Mouse (Mus musculus) cerebellum, adult 2 months (tissue): Measurements from ENCODE around the gene Ebf1. TPM values are rescaled to one million over a fixed set of nuclear protein-coding genes. Genes with fewer than 3 reads are reported as not detected.

Source experiments
- DNase-seq, 2 experiments: peaks; one replicate each; pipeline ENCODE4 v3.0.0; 2021
- H3K27ac ChIP-seq: fragments of 200-500 bp; 2 replicates; pipeline ENCODE4 v1.5.1; 2012; ENCODE audit warnings: low read length, control low read depth, inconsistent platforms; ENCODE audit not compliant: insufficient read depth
- H3K27me3 ChIP-seq: fragments of 200-500 bp; 2 replicates; pipeline ENCODE4 v1.6.1; 2012; ENCODE audit warnings: inconsistent platforms, mild to moderate bottlenecking, low read length, moderate library complexity; ENCODE audit not compliant: control insufficient read depth, insufficient read depth
- H3K4me1 ChIP-seq: fragments of 200-500 bp; 2 replicates; pipeline ENCODE4 v1.6.1; 2011; ENCODE audit warnings: low read length; ENCODE audit not compliant: control insufficient read depth, insufficient read depth
- H3K4me3 ChIP-seq: fragments of 200-500 bp; replicated peaks from 2 replicates; pipeline ENCODE3; 2011; ENCODE audit warnings: mild to moderate bottlenecking, low read depth, low read length, control low read depth; ENCODE audit not compliant: insufficient read depth
- CTCF ChIP-seq: fragments of 200-500 bp; IDR thresholded peaks from 2 replicates; pipeline ENCODE4 v1.5.1; 2011; ENCODE audit warnings: low read depth, mild to moderate bottlenecking, control low read depth, low read length, moderate library complexity, borderline replicate concordance; ENCODE audit not compliant: insufficient read depth
- POLR2A ChIP-seq: fragments of 200-500 bp; IDR thresholded peaks from 2 replicates; pipeline ENCODE4 v1.6.1; 2011; ENCODE audit warnings: low read length, control low read depth, borderline replicate concordance; ENCODE audit not compliant: insufficient read depth
- WGBS: fragments of 180-500 bp; shearing (Covaris S2); methylation state at CpG from one replicate; pipeline ENCODE4 v1.1.7; 2018; 5-methylcytosine and 5-hydroxymethylcytosine counted together
- polyA plus RNA-seq: library from polyadenylated mRNA; depleted of rRNA; stranded (reverse); fragments of >200 nt; gene quantifications from 2 replicates; pipeline ENCODE4 v1.2.3, GENCODE M21; 2012

Gene Ebf1
- polyA plus RNA-seq, 1 experiment, result 24.9 TPM

DNA sequence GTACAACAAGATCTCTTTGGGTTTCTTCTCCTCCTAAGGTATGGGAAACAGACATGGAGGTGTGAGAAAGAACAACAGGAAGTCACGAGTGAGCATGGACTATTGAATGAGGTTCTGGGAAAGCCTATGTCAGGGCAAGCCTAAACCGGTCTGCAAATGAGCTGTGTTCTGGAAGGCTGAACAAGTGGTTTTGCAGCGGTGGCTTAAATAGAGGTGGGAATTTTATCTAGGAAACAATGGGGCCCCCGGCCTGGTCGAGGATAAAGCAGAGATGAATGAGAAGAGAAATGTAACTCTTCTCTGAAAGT, 73.1 kb downstream of the Ebf1 start:
- no peak for DNase-seq
- no peaks in the 10 kb centered on the region for H3K27me3 ChIP-seq
- no peak overlapping the region for H3K4me3 ChIP-seq
- no peak overlapping the region for H3K27ac ChIP-seq
- WGBS, result 88% methylated on average over 5 of the region's 5 CpGs
- TF ChIP-seq POLR2A (no peak), CTCF (no peak)
- peaks cover 11% of the 10 kb centered on the region; the same call in 1 of the 2 replicates for H3K4me1 ChIP-seq

GRCm38 (mm10) chr11:44695416-44695815, 78.3 kb downstream of the Ebf1 start:
- peaks cover 11% of the 10 kb centered on the region; the same call in 1 of the 2 replicates for H3K4me1 ChIP-seq
- H3K27me3 ChIP-seq, result no peaks in the 10 kb centered on the region
- WGBS, result 98% methylated on average over 9 of the region's 9 CpGs
- no peak overlapping the region for H3K27ac ChIP-seq
- DNase-seq, result no peak
- TF ChIP-seq CTCF, result no peak
- TF ChIP-seq POLR2A, result no peak
- H3K4me3 ChIP-seq, result no peak overlapping the region

- WGBS, result 32% methylated on average over 16 of the region's 16 CpGs
- Histone ChIP-seq H3K4me1 (peaks cover 11% of the 10 kb centered on the region; the same call in 1 of the 2 replicates), H3K27me3 (no peaks in the 10 kb centered on the region), H3K4me3 (no peak overlapping the region), H3K27ac (no peak overlapping the region)
- peak; percentile 62 to 76 for DNase-seq
- TF ChIP-seq POLR2A (no peak), CTCF (no peak)
Observed at GRCm38 (mm10) chr11:44696539-44697201, 79.6 kb downstream of the Ebf1 start.

GRCm38 (mm10) chr11:44700181-44700580, 83.1 kb downstream of the Ebf1 start:
- no peak overlapping the region for H3K27ac ChIP-seq
- whole genome bisulfite sequencing, result 88% methylated on average over 4 of the region's 4 CpGs
- no peak overlapping the region for H3K4me3 ChIP-seq
- no peak for DNase-seq
- peaks cover 11% of the 10 kb centered on the region; the same call in 1 of the 2 replicates for H3K4me1 ChIP-seq
- H3K27me3 ChIP-seq, result no peaks in the 10 kb centered on the region
- TF ChIP-seq CTCF (no peak), POLR2A (no peak)

DNA sequence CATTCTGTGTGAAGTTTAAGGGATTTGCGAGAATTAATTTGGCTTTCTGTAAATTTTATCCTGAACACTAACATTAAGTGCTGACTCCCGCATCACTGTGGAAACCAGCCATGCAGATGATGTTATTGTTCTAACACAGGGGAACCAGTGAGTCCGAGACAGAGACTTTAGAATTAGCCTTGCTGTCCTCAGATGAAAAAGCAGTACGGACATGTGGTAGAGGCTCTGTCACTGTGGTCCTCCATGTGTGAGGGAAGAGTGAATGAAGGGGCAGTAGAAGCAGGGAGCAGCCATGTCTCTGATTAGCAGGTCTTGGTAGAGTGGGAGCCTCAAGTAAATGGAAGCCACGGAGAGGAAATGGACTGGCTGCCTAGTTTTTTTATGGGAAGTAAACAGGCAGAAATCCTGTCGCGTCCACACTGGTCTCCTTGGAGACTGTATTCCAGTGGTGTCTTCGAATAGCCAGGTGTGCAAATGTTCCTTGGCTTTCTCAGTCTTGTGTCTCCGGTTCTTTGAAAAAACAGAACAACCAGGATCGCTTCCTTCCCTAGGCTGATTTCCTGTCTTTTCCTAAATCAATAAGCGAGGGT, 84.2 kb downstream of the Ebf1 start:
- TF ChIP-seq CTCF, result no peak
- no peak for TF ChIP-seq POLR2A
- WGBS, result 80% methylated on average over 11 of the region's 11 CpGs
- peaks cover 11% of the 10 kb centered on the region; the same call in 1 of the 2 replicates for H3K4me1 ChIP-seq
- no peaks in the 10 kb centered on the region for H3K27me3 ChIP-seq
- no peak overlapping the region for H3K27ac ChIP-seq
- DNase-seq, result no peak
- H3K4me3 ChIP-seq, result no peak overlapping the region

DNA sequence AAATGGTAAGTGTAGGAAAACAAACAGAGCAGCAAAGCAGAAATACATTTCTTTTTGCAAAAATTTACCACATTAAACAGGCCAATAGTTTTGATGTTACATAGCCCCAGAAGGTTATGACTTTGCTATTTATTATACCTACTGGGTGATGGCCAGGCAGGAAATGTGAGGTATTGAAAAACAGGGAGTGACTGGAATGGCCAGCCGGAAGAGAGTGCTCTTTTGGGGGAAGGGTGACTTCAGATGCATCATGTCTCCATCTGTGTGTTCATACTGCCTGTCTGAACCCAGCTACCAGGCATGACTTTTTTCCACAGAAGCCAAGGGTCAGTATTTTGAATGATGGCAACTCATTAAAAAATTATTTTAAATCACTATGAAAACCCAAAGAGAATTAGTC, 84.7 kb downstream of the Ebf1 start:
- no peak for DNase-seq
- Histone ChIP-seq H3K4me1 (peaks cover 7% of the 10 kb centered on the region; the same call in 1 of the 2 replicates), H3K27me3 (no peaks in the 10 kb centered on the region), H3K27ac (no peak overlapping the region), H3K4me3 (no peak overlapping the region)
- no peak for TF ChIP-seq CTCF
- TF ChIP-seq POLR2A, result no peak
- WGBS, result 82% methylated on average over 1 of the region's 1 CpGs

- H3K27me3 ChIP-seq, result no peaks in the 10 kb centered on the region
- WGBS, result 88% methylated on average over 8 of the region's 8 CpGs
- H3K27ac ChIP-seq, result no peak overlapping the region
Observed at GRCm38 (mm10) chr11:44702716-44703486, 85.8 kb downstream of the Ebf1 start.

More at GRCm38 (mm10) chr11:44702716-44703486, 85.8 kb downstream of the Ebf1 start:
- no peak for DNase-seq
- Histone ChIP-seq H3K4me1 (no peaks in the 10 kb centered on the region), H3K4me3 (no peak overlapping the region)
- TF ChIP-seq CTCF (no peak), POLR2A (no peak)
